Mouse (Mus musculus): ENCODE measurements around the gene Iqch. TPM values are rescaled to one million over a fixed set of nuclear protein-coding genes. Genes with fewer than 3 reads are reported as not detected.

Gene Iqch
- polyA plus RNA-seq, 2 experiments: 0.05 to 0.11 TPM

DNA sequence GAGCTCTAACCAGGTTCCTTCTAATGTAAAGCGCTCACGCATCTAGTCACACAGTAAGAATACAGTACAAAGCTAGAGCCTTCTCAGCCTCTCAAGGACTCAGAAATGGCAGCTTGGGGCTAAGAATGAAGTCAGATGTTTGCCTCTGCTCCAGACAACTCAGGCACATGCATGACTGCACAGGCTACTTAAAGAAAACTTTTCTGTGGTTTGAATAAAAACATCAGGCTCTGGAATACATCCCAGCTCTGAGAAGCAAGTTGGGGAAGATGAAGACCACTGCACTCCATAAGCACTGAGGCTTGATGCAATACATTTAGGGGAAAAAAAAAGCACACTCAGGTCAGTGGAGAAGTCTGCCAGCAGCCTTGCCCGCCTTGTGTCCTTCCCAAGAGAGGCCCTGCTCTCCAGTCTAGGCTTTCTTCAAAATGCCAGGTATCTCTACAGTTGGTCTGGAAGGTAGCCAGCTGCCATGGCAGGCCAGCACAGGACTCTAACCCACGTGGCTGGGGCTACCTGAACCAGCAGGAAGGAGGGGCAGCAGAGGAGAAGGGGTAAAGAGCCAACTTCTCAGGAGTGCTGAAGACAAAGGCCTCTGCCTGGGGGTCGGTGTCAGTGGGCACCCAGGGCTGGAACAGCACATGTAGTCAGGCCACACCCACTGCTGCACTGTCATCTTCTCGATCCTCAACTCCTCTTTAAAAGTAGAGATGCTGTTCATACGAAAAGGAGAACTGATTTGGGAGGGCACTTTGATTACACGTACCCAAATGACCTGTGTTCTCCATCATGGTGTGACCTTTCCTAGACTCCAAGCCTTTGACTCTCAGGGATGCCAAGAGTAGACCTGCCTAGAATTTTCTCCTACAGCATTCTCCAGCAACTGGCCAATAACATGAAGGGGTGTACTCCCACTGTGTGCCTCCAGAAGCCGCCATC lies 45.6 kb upstream of the Iqch start:
- DNase-seq (ENCODE audit: low spot score): peak; percentile 28
- Histone ChIP-seq H3K4me1 (ENCODE audit: control insufficient read depth, insufficient read depth, low read length) (peaks cover 38% of the 10 kb centered on the region), H3K36me3 (ENCODE audit: control insufficient read depth, insufficient read depth, low read length) (peaks cover 62% of the 10 kb centered on the region), H3K4me2 (replicated peaks; ENCODE audit: low read depth, low read length, severe bottlenecking) (no peak overlapping the region), H3K9ac (ENCODE audit: low read depth, low read length, severe bottlenecking) (no peak overlapping the region), H3K9me3 (ENCODE audit: control insufficient read depth, low read length) (no peaks in the 10 kb centered on the region), H3K27ac (replicated peaks; ENCODE audit: low read depth, low read length) (peak overlapping the region; percentile 61), H3K27me3 (ENCODE audit: control insufficient read depth, insufficient read depth, low read length) (no peaks in the 10 kb centered on the region), H3K4me3 (replicated peaks; ENCODE audit: low read length) (no peak overlapping the region)
- ATAC-seq (ENCODE audit: low FRiP score, low read depth): no peak
- WGBS: 79% methylated on average over 9 of the region's 9 CpGs
- no peak for TF ChIP-seq POLR2A (IDR thresholded peaks at IDR 0.05; ENCODE audit: borderline replicate concordance, extremely low read depth, insufficient read depth, insufficient read length)

DNA sequence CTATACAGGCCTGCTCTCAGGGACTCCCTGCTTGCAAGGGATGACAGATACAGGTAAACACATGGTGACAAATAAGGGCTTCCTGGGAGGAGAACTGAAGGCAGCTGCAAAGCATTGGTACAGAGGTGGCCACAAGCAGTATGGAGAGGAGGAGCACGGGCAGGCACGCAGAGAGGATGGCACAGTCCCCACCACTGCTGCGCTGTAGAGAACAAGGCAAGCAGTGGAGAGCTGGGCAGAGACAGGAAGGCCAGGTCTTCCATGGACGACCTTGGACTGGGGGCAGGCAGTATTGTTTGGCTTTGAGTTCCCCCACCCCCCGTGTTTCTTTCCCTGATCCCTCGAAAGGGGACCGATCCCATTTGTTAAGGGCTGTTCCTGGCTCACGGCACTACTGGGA lies 42.8 kb upstream of the Iqch start:
- H3K27me3 ChIP-seq (ENCODE audit: control insufficient read depth, insufficient read depth, low read length): no peaks in the 10 kb centered on the region
- TF ChIP-seq POLR2A (IDR thresholded peaks at IDR 0.05; ENCODE audit: borderline replicate concordance, extremely low read depth, insufficient read depth, insufficient read length): no peak
- peaks cover 14% of the 10 kb centered on the region; the same call in 1 of the 2 replicates for H3K4me1 ChIP-seq (ENCODE audit: control insufficient read depth, insufficient read depth, low read length)
- no peak overlapping the region for H3K9ac ChIP-seq (ENCODE audit: low read depth, low read length, severe bottlenecking)
- no peak overlapping the region for H3K4me2 ChIP-seq (replicated peaks; ENCODE audit: low read depth, low read length, severe bottlenecking)
- no peak overlapping the region for H3K4me3 ChIP-seq (replicated peaks; ENCODE audit: low read length)
- H3K9me3 ChIP-seq (ENCODE audit: control insufficient read depth, low read length): no peaks in the 10 kb centered on the region
- H3K36me3 ChIP-seq (ENCODE audit: control insufficient read depth, insufficient read depth, low read length): peaks cover 51% of the 10 kb centered on the region
- ATAC-seq (ENCODE audit: low FRiP score, low read depth): no peak
- no peak overlapping the region for H3K27ac ChIP-seq (replicated peaks; ENCODE audit: low read depth, low read length)
- no peak for DNase-seq (ENCODE audit: low spot score)
- 77% methylated on average over 8 of the region's 8 CpGs for WGBS

DNA sequence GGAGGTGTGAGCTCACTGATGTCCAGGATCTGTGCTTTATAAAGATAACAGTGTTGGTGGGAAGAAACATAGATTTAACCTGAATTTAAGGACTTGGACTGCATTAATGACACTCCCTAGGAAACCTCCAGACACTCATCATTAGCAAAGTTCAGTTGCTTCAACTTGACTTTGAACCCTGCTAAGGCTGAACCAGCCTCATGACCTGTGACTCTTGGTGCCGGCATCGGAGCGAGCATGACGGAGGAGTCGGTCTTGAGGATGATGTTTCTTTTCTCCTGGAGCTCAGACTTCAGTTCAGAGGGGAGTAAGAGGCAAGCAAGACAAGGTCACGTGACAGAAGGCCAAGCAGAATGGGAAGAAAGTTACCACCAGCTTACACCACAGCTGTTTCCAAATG lies 41.7 kb upstream of the Iqch start:
- Histone ChIP-seq H3K27me3 (ENCODE audit: control insufficient read depth, insufficient read depth, low read length) (no peaks in the 10 kb centered on the region), H3K4me2 (replicated peaks; ENCODE audit: low read depth, low read length, severe bottlenecking) (no peak overlapping the region), H3K4me3 (replicated peaks; ENCODE audit: low read length) (no peak overlapping the region), H3K27ac (replicated peaks; ENCODE audit: low read depth, low read length) (no peak overlapping the region), H3K36me3 (ENCODE audit: control insufficient read depth, insufficient read depth, low read length) (peaks cover 47% of the 10 kb centered on the region), H3K9me3 (ENCODE audit: control insufficient read depth, low read length) (no peaks in the 10 kb centered on the region), H3K4me1 (ENCODE audit: control insufficient read depth, insufficient read depth, low read length) (peaks cover 14% of the 10 kb centered on the region; the same call in 1 of the 2 replicates), H3K9ac (ENCODE audit: low read depth, low read length, severe bottlenecking) (no peak overlapping the region)
- TF ChIP-seq POLR2A (IDR thresholded peaks at IDR 0.05; ENCODE audit: borderline replicate concordance, extremely low read depth, insufficient read depth, insufficient read length): no peak
- DNase-seq (ENCODE audit: low spot score): no peak
- no peak for ATAC-seq (ENCODE audit: low FRiP score, low read depth)
- WGBS: 96% methylated on average over 6 of the region's 6 CpGs

DNA sequence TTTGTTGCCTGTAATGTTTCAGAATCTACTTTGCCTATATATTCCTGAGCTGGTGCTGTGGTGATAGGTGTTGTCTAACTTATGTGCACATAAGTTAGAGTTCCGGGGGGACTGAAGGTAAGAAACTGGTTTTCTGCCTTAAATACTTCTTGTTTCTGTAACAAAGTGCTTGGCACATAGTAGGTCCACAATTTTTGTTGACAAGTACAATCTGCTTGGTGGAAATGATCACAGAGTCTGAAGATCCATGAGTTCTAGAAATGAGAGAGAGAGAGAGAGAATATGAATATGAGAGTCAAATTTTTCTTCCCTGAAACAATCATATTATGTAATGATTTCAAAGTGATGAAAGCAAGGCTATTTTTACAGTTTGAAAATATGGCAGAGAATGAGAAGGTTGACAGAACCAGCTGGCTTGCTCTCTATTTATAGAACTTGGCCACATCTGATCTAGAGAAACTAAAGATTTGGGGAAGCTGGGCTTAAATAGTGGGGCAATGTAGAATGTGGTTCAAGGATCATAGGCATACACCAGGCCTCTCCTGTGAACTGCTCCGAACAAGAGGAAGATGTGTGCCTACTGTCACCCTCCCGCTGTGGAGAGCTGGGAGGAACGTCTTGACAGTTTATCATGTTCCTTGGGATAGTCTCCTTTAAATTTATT lies 39.8 kb upstream of the Iqch start:
- 88% methylated on average over 4 of the region's 4 CpGs for WGBS
- no peak for DNase-seq (ENCODE audit: low spot score)
- Histone ChIP-seq H3K4me1 (ENCODE audit: control insufficient read depth, insufficient read depth, low read length) (peaks cover 2% of the 10 kb centered on the region; the same call in 1 of the 2 replicates), H3K27me3 (ENCODE audit: control insufficient read depth, insufficient read depth, low read length) (no peaks in the 10 kb centered on the region), H3K36me3 (ENCODE audit: control insufficient read depth, insufficient read depth, low read length) (peaks cover 36% of the 10 kb centered on the region), H3K9me3 (ENCODE audit: control insufficient read depth, low read length) (no peaks in the 10 kb centered on the region), H3K27ac (replicated peaks; ENCODE audit: low read depth, low read length) (no peak overlapping the region), H3K9ac (ENCODE audit: low read depth, low read length, severe bottlenecking) (no peak overlapping the region), H3K4me3 (replicated peaks; ENCODE audit: low read length) (no peak overlapping the region), H3K4me2 (replicated peaks; ENCODE audit: low read depth, low read length, severe bottlenecking) (no peak overlapping the region)
- ATAC-seq (ENCODE audit: low FRiP score, low read depth): no peak
- TF ChIP-seq POLR2A (IDR thresholded peaks at IDR 0.05; ENCODE audit: borderline replicate concordance, extremely low read depth, insufficient read depth, insufficient read length): no peak

DNA sequence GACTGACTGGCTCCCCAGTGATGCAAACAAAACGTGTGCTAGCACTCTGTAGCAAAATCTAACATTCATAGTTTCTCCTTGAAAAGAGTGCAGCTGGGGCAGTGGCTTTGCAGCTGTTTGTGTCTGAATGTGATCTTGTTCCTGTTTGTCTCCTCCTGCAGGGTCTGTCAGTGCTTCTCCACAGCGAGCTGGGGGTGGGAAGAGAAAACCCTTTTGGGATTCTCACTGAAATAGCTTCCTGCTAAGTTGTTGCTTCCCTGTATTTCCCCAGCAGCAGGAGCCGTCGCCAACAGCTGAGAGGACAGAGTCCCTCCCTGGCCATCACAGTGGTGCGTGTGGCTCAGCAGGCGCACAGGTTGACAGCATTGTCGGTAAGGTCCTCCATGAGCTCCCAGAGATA lies 33.8 kb upstream of the Iqch start:
- H3K4me2 ChIP-seq (replicated peaks; ENCODE audit: low read depth, low read length, severe bottlenecking): no peak overlapping the region
- no peak overlapping the region for H3K9ac ChIP-seq (ENCODE audit: low read depth, low read length, severe bottlenecking)
- ATAC-seq (ENCODE audit: low FRiP score, low read depth) (no peak), DNase-seq (ENCODE audit: low spot score) (no peak)
- no peaks in the 10 kb centered on the region for H3K4me1 ChIP-seq (ENCODE audit: control insufficient read depth, insufficient read depth, low read length)
- H3K9me3 ChIP-seq (ENCODE audit: control insufficient read depth, low read length): no peaks in the 10 kb centered on the region
- H3K27me3 ChIP-seq (ENCODE audit: control insufficient read depth, insufficient read depth, low read length): no peaks in the 10 kb centered on the region
- H3K36me3 ChIP-seq (ENCODE audit: control insufficient read depth, insufficient read depth, low read length): peaks cover 25% of the 10 kb centered on the region
- no peak for TF ChIP-seq POLR2A (IDR thresholded peaks at IDR 0.05; ENCODE audit: borderline replicate concordance, extremely low read depth, insufficient read depth, insufficient read length)
- H3K4me3 ChIP-seq (replicated peaks; ENCODE audit: low read length): no peak overlapping the region
- H3K27ac ChIP-seq (replicated peaks; ENCODE audit: low read depth, low read length): no peak overlapping the region
- WGBS: 76% methylated on average over 7 of the region's 7 CpGs
